Mouse (Mus musculus): Measurements from ENCODE around the gene Rbbp6. TPM values are rescaled to one million over a fixed set of nuclear protein-coding genes. Genes with fewer than 3 reads are reported as not detected.
A peak's percentile ranks its signal among the peaks of the same experiment; 100 is the strongest.

Rbbp6 gene
- polyA plus RNA-seq, 1 experiment from 2014 or later = 32.2 TPM

DNA sequence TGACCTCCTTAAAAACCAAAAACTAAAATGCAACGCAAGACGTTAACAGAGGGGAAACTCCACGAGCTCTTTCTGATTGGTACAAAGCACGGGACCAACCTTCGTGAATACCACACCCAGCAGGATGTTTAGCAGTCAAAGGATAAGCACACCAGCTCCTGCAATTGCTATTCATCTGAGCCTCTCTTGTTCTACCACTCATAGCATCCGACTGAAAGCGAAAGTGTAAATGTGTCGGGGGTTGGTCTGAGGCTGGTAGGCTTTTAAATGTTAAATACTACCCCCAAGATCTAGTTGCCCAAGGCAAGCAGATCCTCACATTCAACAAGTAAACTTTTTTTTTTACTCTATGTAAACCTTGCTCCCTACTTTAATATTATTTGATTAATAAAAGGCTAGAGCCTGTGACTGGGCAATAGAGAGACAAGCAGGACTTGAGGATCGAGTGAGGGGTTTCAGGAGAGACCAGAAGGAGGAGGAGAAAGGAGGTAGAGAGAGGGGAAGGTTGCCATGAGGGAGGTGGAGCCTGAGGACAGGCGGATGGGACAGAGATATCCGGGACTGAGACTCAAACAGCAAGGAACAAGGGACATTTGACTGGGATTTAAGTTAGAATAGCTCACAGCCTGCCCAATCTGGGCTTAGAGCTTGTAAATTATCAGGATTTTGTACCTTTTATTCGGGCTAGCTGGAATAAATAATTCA is 25.0 kb upstream of the Rbbp6 start:
- no peak for DNase-seq (ENCODE audit: low spot score)
- WGBS = 10% methylated on average over 12 of the region's 12 CpGs
- no peak overlapping the region for H3K9ac ChIP-seq (ENCODE audit: low read depth, low read length)

DNA sequence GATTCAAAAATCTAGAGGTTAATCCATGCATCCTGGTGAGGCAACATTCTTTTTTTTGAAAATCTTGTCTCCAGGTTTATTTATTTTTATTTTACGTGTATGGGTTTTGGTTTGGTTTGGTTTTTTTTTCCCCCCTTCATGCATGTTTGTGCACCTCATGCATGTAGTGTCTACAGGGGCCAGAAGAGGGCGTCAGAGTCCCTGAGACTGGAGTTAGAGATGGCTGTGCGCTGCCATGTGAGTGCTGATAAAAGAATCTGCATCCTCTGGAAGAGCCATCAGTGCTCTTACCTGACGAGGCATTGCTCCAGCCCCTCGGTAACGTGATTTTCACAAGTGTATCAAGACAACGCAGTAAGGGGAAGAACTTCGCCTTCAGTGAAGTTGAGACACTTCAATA is 23.4 kb upstream of the Rbbp6 start:
- ATAC-seq (replicated peaks; ENCODE audit: low FRiP score) (no peak), DNase-seq (ENCODE audit: low spot score) (no peak)
- Histone ChIP-seq H3K4me3 (ENCODE audit: low read depth, low read length) (no peak overlapping the region), H3K27ac (ENCODE audit: low read depth, low read length) (no peak overlapping the region), H3K36me3 (ENCODE audit: control insufficient read depth, insufficient read depth, low read length) (no peaks in the 10 kb centered on the region), H3K9me3 (ENCODE audit: control insufficient read depth, low read length) (no peaks in the 10 kb centered on the region), H3K4me1 (replicated peaks; ENCODE audit: control insufficient read depth, insufficient read depth, low read length) (no peaks in the 10 kb centered on the region), H3K9ac (ENCODE audit: low read depth, low read length) (no peak overlapping the region), H3K27me3 (replicated peaks; ENCODE audit: control insufficient read depth, insufficient read depth, low read length) (no peaks in the 10 kb centered on the region), H3K4me2 (no peak overlapping the region)
- 87% methylated on average over 8 of the region's 8 CpGs for WGBS

More for the DNA sequence above, 25.0 kb upstream of the Rbbp6 start:
- no peaks in the 10 kb centered on the region for H3K9me3 ChIP-seq (ENCODE audit: control insufficient read depth, low read length)
- H3K4me1 ChIP-seq (replicated peaks; ENCODE audit: control insufficient read depth, insufficient read depth, low read length) = no peaks in the 10 kb centered on the region
- peak overlapping the region; percentile 43 for H3K4me2 ChIP-seq
- no peaks in the 10 kb centered on the region for H3K27me3 ChIP-seq (replicated peaks; ENCODE audit: control insufficient read depth, insufficient read depth, low read length)
- no peak overlapping the region for H3K27ac ChIP-seq (ENCODE audit: low read depth, low read length)
- H3K36me3 ChIP-seq (ENCODE audit: control insufficient read depth, insufficient read depth, low read length) = no peaks in the 10 kb centered on the region
- H3K4me3 ChIP-seq (ENCODE audit: low read depth, low read length) = no peak overlapping the region
- no peak for ATAC-seq (replicated peaks; ENCODE audit: low FRiP score)

DNA sequence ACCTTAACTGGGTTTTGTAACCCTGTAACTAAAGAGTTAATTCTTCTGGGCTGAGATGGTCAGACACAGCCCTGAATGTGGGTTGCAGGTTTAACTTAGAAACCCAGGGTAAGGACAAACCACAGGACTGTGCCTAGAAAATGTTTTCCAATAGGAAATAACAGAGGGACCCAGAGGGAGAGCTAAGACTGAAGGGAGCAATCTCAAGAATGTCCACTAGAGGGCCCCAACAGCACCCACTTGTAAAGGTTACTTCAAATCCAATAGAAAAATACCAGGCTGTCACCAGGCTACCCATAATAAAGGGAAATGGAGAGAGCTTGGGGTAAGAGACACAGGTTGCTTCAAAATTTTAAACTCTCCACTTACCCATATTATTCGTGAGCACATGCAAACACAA is 20.3 kb upstream of the Rbbp6 start:
- DNase-seq (ENCODE audit: low spot score) = no peak
- H3K9me3 ChIP-seq (ENCODE audit: control insufficient read depth, low read length) = no peaks in the 10 kb centered on the region

DNA sequence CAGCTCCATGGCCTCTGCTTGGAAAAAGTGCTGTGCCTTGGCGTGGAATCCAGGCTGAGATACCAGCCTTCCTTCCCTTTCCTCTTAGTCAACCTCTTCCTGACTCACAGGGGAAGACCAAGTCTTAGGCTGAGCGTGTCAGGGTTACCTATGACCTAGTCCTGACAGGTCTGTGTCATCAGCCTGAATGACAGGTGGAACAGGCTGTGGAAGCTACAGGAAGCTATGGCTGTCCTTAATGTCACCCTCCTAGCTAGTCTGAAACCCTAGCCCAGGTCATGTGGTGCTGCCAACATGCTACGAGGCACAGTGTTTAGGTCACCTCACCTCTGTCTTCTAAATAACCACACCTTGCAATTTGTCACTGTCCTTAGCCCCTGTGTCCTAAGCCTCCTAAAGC is 16.2 kb upstream of the Rbbp6 start:
- DNase-seq (ENCODE audit: low spot score) = no peak
- WGBS = 66% methylated on average over 3 of the region's 3 CpGs
- Histone ChIP-seq H3K4me2 (no peak overlapping the region), H3K27ac (ENCODE audit: low read depth, low read length) (no peak overlapping the region), H3K9ac (ENCODE audit: low read depth, low read length) (no peak overlapping the region), H3K27me3 (replicated peaks; ENCODE audit: control insufficient read depth, insufficient read depth, low read length) (no peaks in the 10 kb centered on the region), H3K4me3 (ENCODE audit: low read depth, low read length) (no peak overlapping the region), H3K4me1 (replicated peaks; ENCODE audit: control insufficient read depth, insufficient read depth, low read length) (no peaks in the 10 kb centered on the region), H3K36me3 (ENCODE audit: control insufficient read depth, insufficient read depth, low read length) (no peaks in the 10 kb centered on the region), H3K9me3 (ENCODE audit: control insufficient read depth, low read length) (no peaks in the 10 kb centered on the region)
- ATAC-seq (replicated peaks; ENCODE audit: low FRiP score) = no peak

More for the DNA sequence above, 20.3 kb upstream of the Rbbp6 start:
- Histone ChIP-seq H3K9ac (ENCODE audit: low read depth, low read length) (no peak overlapping the region), H3K4me2 (no peak overlapping the region), H3K27me3 (replicated peaks; ENCODE audit: control insufficient read depth, insufficient read depth, low read length) (no peaks in the 10 kb centered on the region), H3K4me3 (ENCODE audit: low read depth, low read length) (no peak overlapping the region), H3K4me1 (replicated peaks; ENCODE audit: control insufficient read depth, insufficient read depth, low read length) (no peaks in the 10 kb centered on the region), H3K27ac (ENCODE audit: low read depth, low read length) (no peak overlapping the region), H3K36me3 (ENCODE audit: control insufficient read depth, insufficient read depth, low read length) (no peaks in the 10 kb centered on the region)
- ATAC-seq (replicated peaks; ENCODE audit: low FRiP score) = 0 out of 2 replicates have a peak, but pooled peaks have one; percentile 51
- 3% methylated on average over 1 of the region's 1 CpGs for WGBS

DNA sequence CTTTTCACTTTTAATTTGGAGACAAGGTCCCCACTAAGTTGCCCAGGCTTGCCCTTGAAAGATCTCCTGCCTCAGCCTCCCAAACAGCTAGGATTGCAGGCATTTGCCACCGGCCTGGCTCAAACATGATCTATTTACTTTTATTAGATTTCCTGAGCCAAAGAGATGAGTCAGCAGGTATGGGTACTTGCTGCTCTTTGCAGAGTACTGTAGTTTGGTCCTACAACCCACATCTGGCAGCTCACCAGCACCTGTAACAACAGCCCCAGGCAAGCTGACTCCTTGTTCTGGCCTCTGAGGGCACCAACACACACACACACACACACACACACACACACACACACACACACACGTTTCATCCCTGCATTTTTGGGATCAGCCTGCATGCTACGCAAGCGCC is 14.0 kb upstream of the Rbbp6 start:
- Histone ChIP-seq H3K9me3 (ENCODE audit: control insufficient read depth, low read length) (no peaks in the 10 kb centered on the region), H3K9ac (ENCODE audit: low read depth, low read length) (no peak overlapping the region), H3K4me3 (ENCODE audit: low read depth, low read length) (no peak overlapping the region), H3K4me1 (replicated peaks; ENCODE audit: control insufficient read depth, insufficient read depth, low read length) (peaks cover 4% of the 10 kb centered on the region), H3K27me3 (replicated peaks; ENCODE audit: control insufficient read depth, insufficient read depth, low read length) (no peaks in the 10 kb centered on the region), H3K27ac (ENCODE audit: low read depth, low read length) (no peak overlapping the region), H3K4me2 (no peak overlapping the region), H3K36me3 (ENCODE audit: control insufficient read depth, insufficient read depth, low read length) (no peaks in the 10 kb centered on the region)
- WGBS = 67% methylated on average over 4 of the region's 4 CpGs
- DNase-seq (ENCODE audit: low spot score) = no peak
- ATAC-seq (replicated peaks; ENCODE audit: low FRiP score) = no peak

DNA sequence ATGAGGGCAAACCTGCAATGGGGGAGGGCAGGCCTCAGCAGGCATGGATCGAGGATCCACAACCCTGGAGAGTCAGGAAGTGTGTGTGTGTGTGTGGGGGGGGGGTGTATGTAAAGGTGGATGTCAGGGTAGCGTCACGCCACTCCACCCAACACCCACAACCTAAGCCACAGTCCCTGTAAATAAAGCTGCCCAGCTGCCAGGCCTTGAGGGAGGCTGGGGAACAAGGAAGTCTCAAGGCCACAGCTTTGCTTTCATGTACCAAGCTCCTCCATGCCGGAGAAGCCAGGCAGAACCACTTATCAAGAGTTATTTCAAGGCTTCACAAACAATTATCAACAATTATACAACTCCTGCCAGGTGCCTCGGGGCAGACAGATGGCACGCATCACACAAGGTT is 13.4 kb upstream of the Rbbp6 start:
- 79% methylated on average over 6 of the region's 6 CpGs for WGBS
- Histone ChIP-seq H3K4me2 (no peak overlapping the region), H3K4me3 (ENCODE audit: low read depth, low read length) (no peak overlapping the region), H3K9me3 (ENCODE audit: control insufficient read depth, low read length) (no peaks in the 10 kb centered on the region), H3K4me1 (replicated peaks; ENCODE audit: control insufficient read depth, insufficient read depth, low read length) (peaks cover 4% of the 10 kb centered on the region), H3K27ac (ENCODE audit: low read depth, low read length) (no peak overlapping the region), H3K27me3 (replicated peaks; ENCODE audit: control insufficient read depth, insufficient read depth, low read length) (no peaks in the 10 kb centered on the region), H3K9ac (ENCODE audit: low read depth, low read length) (no peak overlapping the region), H3K36me3 (ENCODE audit: control insufficient read depth, insufficient read depth, low read length) (no peaks in the 10 kb centered on the region)
- DNase-seq (ENCODE audit: low spot score) = no peak
- ATAC-seq (replicated peaks; ENCODE audit: low FRiP score) = no peak

DNA sequence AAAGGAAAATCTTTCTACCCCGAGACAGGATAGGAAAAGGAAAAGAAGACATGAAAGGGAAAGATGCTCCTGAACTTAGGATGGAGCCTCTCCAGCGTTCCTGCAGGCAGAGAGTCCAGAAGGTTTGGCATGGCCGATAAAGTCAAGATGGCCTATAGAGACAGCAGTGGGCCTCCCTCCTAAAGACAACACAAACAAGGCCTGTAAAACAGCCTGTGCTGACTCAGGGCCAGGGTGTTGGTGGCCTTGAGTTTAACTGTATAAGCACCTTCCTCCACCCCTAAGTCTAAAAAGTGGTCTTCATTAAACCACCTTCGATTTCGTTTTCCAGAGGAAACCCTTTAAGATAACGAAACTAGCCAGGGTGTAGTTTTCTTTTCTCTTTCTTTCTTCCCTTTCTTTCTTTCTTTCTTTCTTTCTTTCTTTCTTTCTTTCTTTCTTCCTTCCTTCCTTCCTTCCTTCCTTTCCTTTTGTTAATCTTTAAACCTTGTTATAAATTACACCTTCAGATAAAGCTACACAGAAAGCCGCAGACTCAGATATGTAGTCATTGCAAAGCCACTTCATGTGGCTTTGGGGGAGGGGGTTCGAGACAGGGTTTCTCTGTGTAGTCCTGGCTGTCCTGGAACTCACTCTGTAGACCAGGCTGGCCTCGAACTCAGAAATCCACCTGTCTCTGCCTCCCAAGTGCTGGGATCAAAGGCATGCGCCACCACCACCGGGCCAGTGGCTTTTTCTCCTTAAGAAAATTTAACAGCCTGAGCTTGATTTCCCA is 10.8 kb upstream of the Rbbp6 start:
- 82% methylated on average over 11 of the region's 11 CpGs for WGBS
- no peaks in the 10 kb centered on the region for H3K9me3 ChIP-seq (ENCODE audit: control insufficient read depth, low read length)
- H3K27ac ChIP-seq (ENCODE audit: low read depth, low read length) = no peak overlapping the region
- peaks cover 4% of the 10 kb centered on the region for H3K4me1 ChIP-seq (replicated peaks; ENCODE audit: control insufficient read depth, insufficient read depth, low read length)
- DNase-seq (ENCODE audit: low spot score) = no peak
- H3K9ac ChIP-seq (ENCODE audit: low read depth, low read length) = no peak overlapping the region
- ATAC-seq (replicated peaks; ENCODE audit: low FRiP score) = no peak
- no peaks in the 10 kb centered on the region for H3K27me3 ChIP-seq (replicated peaks; ENCODE audit: control insufficient read depth, insufficient read depth, low read length)
- H3K36me3 ChIP-seq (ENCODE audit: control insufficient read depth, insufficient read depth, low read length) = no peaks in the 10 kb centered on the region
- H3K4me2 ChIP-seq = no peak overlapping the region
- H3K4me3 ChIP-seq (ENCODE audit: low read depth, low read length) = no peak overlapping the region

DNA sequence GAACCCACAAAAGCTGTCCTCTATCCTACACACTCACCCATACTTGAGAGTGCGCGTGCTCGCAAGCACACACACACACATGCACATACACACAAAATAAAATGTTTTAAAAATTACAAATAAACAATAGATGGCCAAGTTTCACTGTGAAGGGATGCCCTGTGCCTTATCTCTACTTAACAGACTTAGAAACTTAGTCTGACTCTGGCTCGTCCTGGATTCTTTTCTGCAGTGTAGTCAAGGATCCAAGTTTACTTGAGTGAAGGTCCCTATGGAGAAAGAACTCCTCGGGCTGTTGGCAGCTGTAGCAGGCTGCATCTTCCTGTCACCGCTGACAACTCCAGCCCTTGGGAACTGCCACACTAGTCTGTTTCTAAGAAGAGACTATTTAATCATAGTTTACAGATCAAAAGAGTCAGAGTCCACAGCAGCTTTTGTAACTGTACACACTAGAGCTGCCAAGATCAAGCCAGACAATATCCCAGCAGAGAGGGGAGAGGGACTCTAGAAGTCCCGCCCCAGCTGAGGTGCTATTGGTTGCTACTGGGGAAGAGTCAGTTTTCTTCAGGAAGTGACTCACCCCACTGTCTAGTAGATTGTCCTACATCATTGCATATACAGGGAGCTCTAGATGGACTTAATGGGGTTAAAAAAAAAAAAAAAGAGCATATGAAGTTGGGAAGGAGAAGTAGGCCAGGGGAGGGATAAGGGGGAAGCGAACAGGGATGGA is 10.1 kb upstream of the Rbbp6 start:
- H3K4me2 ChIP-seq = no peak overlapping the region
- no peaks in the 10 kb centered on the region for H3K9me3 ChIP-seq (ENCODE audit: control insufficient read depth, low read length)
- no peak overlapping the region for H3K27ac ChIP-seq (ENCODE audit: low read depth, low read length)
- H3K4me1 ChIP-seq (replicated peaks; ENCODE audit: control insufficient read depth, insufficient read depth, low read length) = peaks cover 4% of the 10 kb centered on the region
- H3K36me3 ChIP-seq (ENCODE audit: control insufficient read depth, insufficient read depth, low read length) = no peaks in the 10 kb centered on the region
- 76% methylated on average over 8 of the region's 8 CpGs for WGBS
- peak; percentile 72 for ATAC-seq (replicated peaks; ENCODE audit: low FRiP score)
- H3K27me3 ChIP-seq (replicated peaks; ENCODE audit: control insufficient read depth, insufficient read depth, low read length) = no peaks in the 10 kb centered on the region
- no peak for DNase-seq (ENCODE audit: low spot score)
- no peak overlapping the region for H3K4me3 ChIP-seq (ENCODE audit: low read depth, low read length)
- no peak overlapping the region for H3K9ac ChIP-seq (ENCODE audit: low read depth, low read length)
